Mouse (Mus musculus): ENCODE data around the gene Cntd1. TPM values are rescaled to one million over a fixed set of nuclear protein-coding genes. Genes with fewer than 3 reads are reported as not detected.
A peak's percentile ranks its signal among the peaks of the same experiment; 100 is the strongest.

Gene Cntd1
- polyA plus RNA-seq (2016; fragmentation: Nextera tagmentation; extraction: Ambion mirVana), result 1.5 TPM in 2 replicates

GRCm38 (mm10) chr11:101278223-101279192, at the start of gene Cntd1, which contains the start of gene Coa3:
TSS of gene Cntd1 (plus strand) at chr11:101279012.
TSS of gene Coa3 (minus strand) at chr11:101279114.
- ATAC-seq (ENCODE audit: low FRiP score), result peak; percentile 93
- Histone ChIP-seq H3K4me1 (peaks cover 28% of the 10 kb centered on the region), H3K27me3 (peaks cover 3% of the 10 kb centered on the region), H3K27ac (no peak within 1 kb of the TSS; the same call in 1 of the 2 replicates), H3K9ac (peak within 1 kb of the TSS; percentile 82), H3K9me3 (replicated peaks) (no peaks in the 10 kb centered on the region), H3K4me3 (peak within 1 kb of the TSS; percentile 71), H3K4me2 (replicated peaks) (peak within 1 kb of the TSS; percentile 84), H3K36me3 (0 out of 2 replicates have a peak, but pooled peaks cover 9% of the 10 kb centered on the region)
- 12% methylated on average over 45 of the region's 45 CpGs for WGBS

DNA sequence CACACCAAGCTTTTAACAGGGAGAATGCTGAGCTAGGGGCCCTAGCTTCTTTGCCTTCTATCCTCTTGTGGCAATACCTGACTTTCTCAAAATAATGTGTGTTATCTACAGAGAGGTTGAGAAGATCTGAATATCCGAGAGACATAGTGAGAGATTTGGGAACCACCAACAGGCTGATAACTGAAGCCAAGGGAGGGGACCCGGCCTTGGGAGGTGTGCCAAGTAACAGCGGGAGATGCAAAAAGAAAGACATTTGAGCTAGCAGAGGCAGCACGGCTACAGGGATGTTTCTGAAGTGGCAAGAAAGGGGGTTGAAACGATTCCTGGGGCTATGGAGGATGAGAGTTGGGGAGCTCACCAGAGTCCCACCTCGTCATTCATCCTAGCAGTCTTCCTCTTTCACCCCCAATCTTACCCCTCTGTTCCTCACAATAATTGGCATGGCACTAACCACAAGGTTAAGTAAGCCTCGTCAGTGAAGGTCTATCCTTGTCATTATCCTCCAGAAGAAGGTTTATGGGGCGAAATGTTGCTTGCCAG, 49.4 kb upstream of the Cntd1 start:
- H3K4me1 ChIP-seq, result peaks cover 24% of the 10 kb centered on the region
- WGBS, result 21% methylated on average over 8 of the region's 8 CpGs
- H3K4me3 ChIP-seq, result no peak overlapping the region
- H3K9me3 ChIP-seq (replicated peaks), result no peaks in the 10 kb centered on the region
- H3K9ac ChIP-seq, result no peak overlapping the region
- H3K27ac ChIP-seq, result no peak overlapping the region
- H3K4me2 ChIP-seq (replicated peaks), result no peak overlapping the region
- ATAC-seq (ENCODE audit: low FRiP score), result no peak
- no peaks in the 10 kb centered on the region for H3K36me3 ChIP-seq
- H3K27me3 ChIP-seq, result peaks cover 16% of the 10 kb centered on the region

DNA sequence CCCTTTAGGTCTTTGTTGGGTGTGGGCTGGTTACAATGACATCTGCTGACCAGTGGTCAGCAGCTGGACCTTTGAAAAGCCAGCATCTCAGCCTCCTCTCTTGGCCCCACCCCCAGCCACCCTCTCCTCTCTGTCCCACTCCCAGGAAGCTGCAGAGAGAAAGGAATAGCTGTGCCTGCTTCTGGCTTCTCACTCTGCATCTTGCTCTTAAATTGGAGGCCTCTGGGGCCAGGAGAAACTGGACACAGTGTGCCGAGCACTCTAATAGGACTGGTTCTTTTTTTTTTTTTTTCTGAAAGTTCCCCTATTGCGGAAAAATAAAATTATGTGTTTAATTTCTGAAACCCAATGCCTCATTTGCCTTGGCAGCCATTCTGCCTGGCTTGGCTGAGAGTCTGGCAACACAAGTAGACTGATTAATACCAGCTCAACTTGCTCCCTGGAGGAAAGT, 48.7 kb upstream of the Cntd1 start:
- Histone ChIP-seq H3K4me3 (no peak overlapping the region), H3K27ac (peak overlapping the region; percentile 55; the same call in 1 of the 2 replicates), H3K4me1 (peaks cover 24% of the 10 kb centered on the region), H3K9me3 (replicated peaks) (no peaks in the 10 kb centered on the region), H3K27me3 (peaks cover 16% of the 10 kb centered on the region), H3K36me3 (no peaks in the 10 kb centered on the region), H3K9ac (no peak overlapping the region), H3K4me2 (replicated peaks) (no peak overlapping the region)
- ATAC-seq (ENCODE audit: low FRiP score), result no peak
- WGBS, result 31% methylated on average over 2 of the region's 2 CpGs

GRCm38 (mm10) chr11:101230526-101230925, 48.3 kb upstream of the Cntd1 start:
- Histone ChIP-seq H3K4me2 (replicated peaks) (peak overlapping the region; percentile 24; the same call in 1 of the 2 replicates), H3K27me3 (peaks cover 16% of the 10 kb centered on the region), H3K36me3 (no peaks in the 10 kb centered on the region), H3K4me1 (peaks cover 21% of the 10 kb centered on the region), H3K9ac (no peak overlapping the region), H3K9me3 (replicated peaks) (no peaks in the 10 kb centered on the region), H3K4me3 (no peak overlapping the region), H3K27ac (peak overlapping the region; percentile 45)
- WGBS, result 14% methylated on average over 5 of the region's 5 CpGs
- ATAC-seq (ENCODE audit: low FRiP score), result no peak

DNA sequence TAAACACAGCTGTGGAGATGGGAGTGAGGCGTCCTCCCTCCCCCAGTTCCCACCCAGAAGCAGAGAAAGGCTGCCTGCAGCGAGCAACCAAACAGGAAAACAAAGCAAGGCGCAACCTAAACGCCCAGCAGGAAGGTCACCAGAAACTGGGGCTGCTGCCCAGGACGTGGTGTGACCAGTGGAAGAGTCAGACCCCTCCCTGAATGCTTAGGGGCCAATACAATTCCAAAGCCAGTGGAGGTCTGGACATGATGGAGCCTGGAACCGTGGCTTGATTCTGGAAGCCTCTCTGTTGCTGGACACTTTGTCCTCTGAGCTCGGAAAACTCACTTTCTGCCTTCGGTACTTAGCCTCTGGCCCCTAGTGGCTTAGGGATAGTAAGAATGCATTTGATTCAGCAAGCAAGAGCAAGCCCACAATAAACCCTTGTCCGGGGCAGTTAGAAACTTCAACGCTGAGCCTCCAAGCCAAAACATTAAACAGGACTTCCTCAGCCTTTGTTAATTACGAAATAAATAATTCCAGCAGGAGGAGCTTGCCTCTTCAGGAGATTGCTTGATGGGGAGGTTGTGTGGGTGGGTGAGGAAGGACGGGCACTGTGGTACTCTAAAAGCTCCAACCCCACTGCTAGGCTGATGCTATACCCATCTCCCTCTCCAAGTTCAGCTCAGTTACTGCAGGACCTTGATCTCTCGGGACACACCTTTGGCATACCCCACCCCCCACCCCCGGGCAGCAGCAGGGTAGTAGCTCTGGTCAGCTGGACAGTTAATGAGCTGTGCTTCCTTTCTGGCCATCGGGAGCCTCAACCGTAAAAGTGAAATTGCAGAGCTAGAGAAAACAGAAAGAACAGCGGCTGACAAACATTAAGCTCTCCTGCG, 47.6 kb upstream of the Cntd1 start:
- H3K4me2 ChIP-seq (replicated peaks), result peak overlapping the region; percentile 24
- H3K36me3 ChIP-seq, result no peaks in the 10 kb centered on the region
- H3K4me1 ChIP-seq, result peaks cover 17% of the 10 kb centered on the region
- 8% methylated on average over 18 of the region's 18 CpGs for WGBS
- no peak overlapping the region for H3K4me3 ChIP-seq
- peak overlapping the region; percentile 45 for H3K27ac ChIP-seq
- H3K9ac ChIP-seq, result no peak overlapping the region
- H3K9me3 ChIP-seq (replicated peaks), result no peaks in the 10 kb centered on the region
- peaks cover 16% of the 10 kb centered on the region for H3K27me3 ChIP-seq
- no peak for ATAC-seq (ENCODE audit: low FRiP score)

GRCm38 (mm10) chr11:101232010-101232839, 46.6 kb upstream of the Cntd1 start:
- H3K4me2 ChIP-seq (replicated peaks), result 0 out of 2 replicates have a peak overlapping the region, but pooled peaks have one; percentile 24
- H3K27ac ChIP-seq, result peak overlapping the region; percentile 45
- H3K9ac ChIP-seq, result no peak overlapping the region
- peaks cover 16% of the 10 kb centered on the region for H3K27me3 ChIP-seq
- H3K4me1 ChIP-seq, result peaks cover 17% of the 10 kb centered on the region
- H3K9me3 ChIP-seq (replicated peaks), result no peaks in the 10 kb centered on the region
- ATAC-seq (ENCODE audit: low FRiP score), result no peak
- H3K36me3 ChIP-seq, result no peaks in the 10 kb centered on the region
- 63% methylated on average over 6 of the region's 6 CpGs for WGBS
- no peak overlapping the region for H3K4me3 ChIP-seq

DNA sequence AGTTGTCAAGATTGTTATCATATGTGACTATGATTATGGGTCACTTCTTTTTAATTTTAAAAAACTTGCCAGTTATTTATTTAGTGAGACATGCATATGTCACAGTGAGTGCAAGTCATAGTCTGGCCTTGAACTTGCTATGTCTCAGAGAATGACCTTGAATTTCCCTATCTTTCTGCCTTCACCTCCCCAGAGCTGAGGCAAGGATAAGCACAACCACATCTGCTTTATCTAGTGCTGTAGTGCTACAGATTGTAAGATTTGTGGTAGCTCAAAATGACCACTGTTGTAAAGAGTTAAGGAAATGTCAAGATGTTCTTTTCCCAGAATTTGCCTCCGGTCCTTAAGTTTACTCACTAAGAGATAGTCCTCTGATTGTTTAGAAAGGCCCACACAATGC, 45.6 kb upstream of the Cntd1 start:
- peaks cover 16% of the 10 kb centered on the region for H3K27me3 ChIP-seq
- H3K4me1 ChIP-seq, result peaks cover 17% of the 10 kb centered on the region
- H3K36me3 ChIP-seq, result no peaks in the 10 kb centered on the region
- 87% methylated on average over 1 of the region's 1 CpGs for WGBS
- ATAC-seq (ENCODE audit: low FRiP score), result no peak
- no peaks in the 10 kb centered on the region for H3K9me3 ChIP-seq (replicated peaks)
- no peak overlapping the region for H3K4me3 ChIP-seq
- no peak overlapping the region for H3K9ac ChIP-seq
- no peak overlapping the region for H3K27ac ChIP-seq
- no peak overlapping the region for H3K4me2 ChIP-seq (replicated peaks)

DNA sequence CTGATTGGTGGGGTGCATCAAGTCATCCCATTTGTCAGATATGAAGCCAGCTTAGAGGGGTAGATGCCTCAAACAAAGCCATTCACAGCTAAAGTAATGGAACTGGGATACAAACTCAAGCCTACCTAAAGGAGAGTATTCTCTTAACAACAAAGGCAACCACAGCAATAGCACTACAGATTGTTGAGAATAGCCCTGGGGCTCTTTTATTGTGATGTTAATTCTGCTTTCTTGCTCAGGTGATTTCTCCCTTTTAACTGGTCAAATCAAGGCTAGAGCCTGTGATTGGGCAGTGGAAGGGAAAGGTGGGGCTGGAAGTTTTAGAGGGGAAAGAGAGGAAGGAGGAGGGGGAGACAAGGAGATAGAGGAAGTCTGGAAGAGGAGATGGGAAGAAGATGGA, 44.7 kb upstream of the Cntd1 start:
- ATAC-seq (ENCODE audit: low FRiP score), result no peak
- H3K4me1 ChIP-seq, result peaks cover 17% of the 10 kb centered on the region
- H3K9ac ChIP-seq, result no peak overlapping the region
- H3K27ac ChIP-seq, result no peak overlapping the region
- peaks cover 16% of the 10 kb centered on the region for H3K27me3 ChIP-seq
- H3K4me3 ChIP-seq, result no peak overlapping the region
- no peak overlapping the region for H3K4me2 ChIP-seq (replicated peaks)
- no peaks in the 10 kb centered on the region for H3K9me3 ChIP-seq (replicated peaks)
- no peaks in the 10 kb centered on the region for H3K36me3 ChIP-seq

GRCm38 (mm10) chr11:101235429-101235828, 43.4 kb upstream of the Cntd1 start:
- ATAC-seq (ENCODE audit: low FRiP score), result no peak
- Histone ChIP-seq H3K4me3 (no peak overlapping the region), H3K9ac (no peak overlapping the region), H3K27me3 (peaks cover 13% of the 10 kb centered on the region), H3K27ac (no peak overlapping the region), H3K4me2 (replicated peaks) (no peak overlapping the region), H3K36me3 (no peaks in the 10 kb centered on the region), H3K4me1 (peaks cover 9% of the 10 kb centered on the region), H3K9me3 (replicated peaks) (no peaks in the 10 kb centered on the region)

DNA sequence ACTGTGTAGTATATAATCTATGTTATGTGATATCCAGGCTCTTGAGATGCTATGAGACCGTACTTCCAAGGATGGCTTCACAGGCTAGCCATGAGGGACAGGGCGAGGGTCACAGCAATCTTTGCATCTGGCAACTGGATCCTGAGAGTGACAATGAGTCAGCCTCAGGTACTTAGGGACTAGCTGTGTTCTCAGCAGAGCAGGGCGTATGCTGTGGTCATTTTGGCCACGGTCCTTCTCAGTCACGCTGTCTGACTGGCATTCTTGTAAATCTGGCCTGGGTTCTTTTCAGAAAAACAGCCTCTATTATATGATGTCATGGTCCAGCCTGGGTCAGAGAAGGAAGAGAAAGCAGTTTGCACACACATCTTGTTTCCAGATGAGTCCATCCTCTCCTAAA, 42.0 kb upstream of the Cntd1 start:
- no peak overlapping the region for H3K4me3 ChIP-seq
- H3K4me2 ChIP-seq (replicated peaks), result no peak overlapping the region
- no peak for ATAC-seq (ENCODE audit: low FRiP score)
- H3K36me3 ChIP-seq, result no peaks in the 10 kb centered on the region
- 91% methylated on average over 5 of the region's 5 CpGs for WGBS
- no peak overlapping the region for H3K9ac ChIP-seq
- no peaks in the 10 kb centered on the region; the same call in 1 of the 2 replicates for H3K4me1 ChIP-seq
- no peak overlapping the region for H3K27ac ChIP-seq
- H3K27me3 ChIP-seq, result 0 out of 2 replicates have a peak, but pooled peaks cover 1% of the 10 kb centered on the region
- H3K9me3 ChIP-seq (replicated peaks), result no peaks in the 10 kb centered on the region

- Histone ChIP-seq H3K9ac (no peak overlapping the region), H3K4me3 (no peak overlapping the region), H3K36me3 (no peaks in the 10 kb centered on the region), H3K9me3 (replicated peaks) (no peaks in the 10 kb centered on the region), H3K27ac (no peak overlapping the region), H3K4me1 (no peaks in the 10 kb centered on the region), H3K4me2 (replicated peaks) (no peak overlapping the region), H3K27me3 (no peaks in the 10 kb centered on the region)
- WGBS, result 61% methylated on average over 5 of the region's 5 CpGs
- ATAC-seq (ENCODE audit: low FRiP score), result no peak
Measured at GRCm38 (mm10) chr11:101238071-101238647, 40.7 kb upstream of the Cntd1 start.
